Mouse (Mus musculus) lung, embryonic 15.5 days (tissue): ENCODE results near the gene Med8. TPM values are rescaled to one million over a fixed set of nuclear protein-coding genes. Genes with fewer than 3 reads are reported as not detected.

Experiments used
- ATAC-seq: fragments of 200-750 bp; cut with Nextera tagmentation; 2 replicates; pipeline ENCODE4 v1.8.0; 2017; ENCODE audit warnings: moderate number of reproducible peaks, borderline replicate concordance; ENCODE audit not compliant: low FRiP score, low TSS enrichment; ENCODE audit errors: extremely low read depth
- H3K27ac ChIP-seq: fragments of 300-500 bp; sonication (generic); 2 replicates; pipeline ENCODE4 v1.5.1; 2015; ENCODE audit warnings: moderate library complexity, mild to moderate bottlenecking, inconsistent platforms
- H3K27me3 ChIP-seq: fragments of 300-500 bp; sonication (generic); 2 replicates; pipeline ENCODE4 v1.6.1; 2015; ENCODE audit warnings: inconsistent platforms
- H3K36me3 ChIP-seq: fragments of 300-500 bp; sonication (generic); 2 replicates; pipeline ENCODE4 v1.6.1; 2015; ENCODE audit warnings: inconsistent platforms
- H3K4me1 ChIP-seq: fragments of 300-500 bp; sonication (generic); 2 replicates; pipeline ENCODE4 v1.6.1; 2015; ENCODE audit warnings: inconsistent platforms
- H3K4me2 ChIP-seq: fragments of 300-500 bp; sonication (generic); 2 replicates; pipeline ENCODE4 v1.6.1; 2015; ENCODE audit warnings: inconsistent platforms, mild to moderate bottlenecking, moderate library complexity
- H3K4me3 ChIP-seq: fragments of 300-500 bp; sonication (generic); 2 replicates; pipeline ENCODE4 v1.5.1; 2015; ENCODE audit warnings: mild to moderate bottlenecking, inconsistent platforms
- H3K9ac ChIP-seq: fragments of 300-500 bp; sonication (generic); 2 replicates; pipeline ENCODE4 v1.6.1; 2015; ENCODE audit warnings: inconsistent platforms
- H3K9me3 ChIP-seq: fragments of 300-500 bp; sonication (generic); 2 replicates; pipeline ENCODE4 v1.6.1; 2016; ENCODE audit warnings: inconsistent platforms
- WGBS: fragments of 180-500 bp; shearing (Covaris S2); methylation state at CpG from one replicate; pipeline ENCODE4 v1.1.7; 2015; 5-methylcytosine and 5-hydroxymethylcytosine counted together
- polyA plus RNA-seq: library from polyadenylated mRNA; unstranded; fragments of >200 nt; fragmentation: Nextera tagmentation; extraction: Ambion mirVana; gene quantifications from 2 replicates; pipeline ENCODE4 v1.2.1, GENCODE M21; 2015

Gene Med8
- polyA plus RNA-seq, 1 experiment from 2014 or later, result 90.9 TPM

- Histone ChIP-seq H3K9ac (peak overlapping the region; percentile 90), H3K27me3 (no peaks in the 10 kb centered on the region), H3K4me2 (peak overlapping the region; percentile 96), H3K27ac (peak overlapping the region; percentile 91), H3K9me3 (no peaks in the 10 kb centered on the region), H3K36me3 (peaks cover 27% of the 10 kb centered on the region), H3K4me3 (peak overlapping the region; percentile 81), H3K4me1 (peaks cover 40% of the 10 kb centered on the region)
- WGBS, result 5% methylated on average over 12 of the region's 12 CpGs
- peak; percentile 25; the same call in 1 of the 2 replicates for ATAC-seq
Observed at GRCm38 (mm10) chr4:118437829-118438253, 28.7 kb downstream of the Med8 start.

- peaks cover 16% of the 10 kb centered on the region for H3K4me1 ChIP-seq
- no peaks in the 10 kb centered on the region for H3K9me3 ChIP-seq
- H3K4me3 ChIP-seq, result no peak overlapping the region
- 0 out of 2 replicates have a peak, but pooled peaks cover 3% of the 10 kb centered on the region for H3K27me3 ChIP-seq
- 83% methylated on average over 10 of the region's 10 CpGs for WGBS
- no peak overlapping the region for H3K27ac ChIP-seq
- ATAC-seq, result no peak
- no peaks in the 10 kb centered on the region for H3K36me3 ChIP-seq
- no peak overlapping the region for H3K4me2 ChIP-seq
- no peak overlapping the region for H3K9ac ChIP-seq
Observed at GRCm38 (mm10) chr4:118445088-118445487, 36.0 kb downstream of the Med8 start.

- H3K27me3 ChIP-seq, result 0 out of 2 replicates have a peak, but pooled peaks cover 3% of the 10 kb centered on the region
- H3K9ac ChIP-seq, result peak overlapping the region; percentile 32; the same call in 1 of the 2 replicates
- H3K4me1 ChIP-seq, result peaks cover 16% of the 10 kb centered on the region
- no peaks in the 10 kb centered on the region for H3K9me3 ChIP-seq
- peak overlapping the region; percentile 38 for H3K4me3 ChIP-seq
- no peaks in the 10 kb centered on the region for H3K36me3 ChIP-seq
- peak overlapping the region; percentile 74 for H3K4me2 ChIP-seq
- no peak overlapping the region for H3K27ac ChIP-seq
- peak; percentile 58; the same call in 1 of the 2 replicates for ATAC-seq
- 19% methylated on average over 18 of the region's 18 CpGs for WGBS
Observed at GRCm38 (mm10) chr4:118445781-118446414, 36.8 kb downstream of the Med8 start.

GRCm38 (mm10) chr4:118446415-118447153, 37.4 kb downstream of the Med8 start:
- H3K9ac ChIP-seq, result peak overlapping the region; percentile 32; the same call in 1 of the 2 replicates
- WGBS, result 23% methylated on average over 24 of the region's 24 CpGs
- ATAC-seq, result no peak

GRCm38 (mm10) chr4:118457345-118457975, 48.3 kb downstream of the Med8 start, which contains the start of gene Mpl:
Gene Mpl, minus strand, starts transcription at chr4:118457513.
- Histone ChIP-seq H3K4me3 (no peak within 1 kb of the TSS), H3K27me3 (no peaks in the 10 kb centered on the region), H3K4me2 (no peak within 1 kb of the TSS), H3K27ac (no peak within 1 kb of the TSS), H3K36me3 (no peaks in the 10 kb centered on the region), H3K9ac (no peak within 1 kb of the TSS), H3K9me3 (no peaks in the 10 kb centered on the region), H3K4me1 (no peaks in the 10 kb centered on the region)
- WGBS, result 56% methylated on average over 8 of the region's 9 CpGs
- no peak; the same call in 1 of the 2 replicates for ATAC-seq

More at GRCm38 (mm10) chr4:118446415-118447153, 37.4 kb downstream of the Med8 start:
- 0 out of 2 replicates have a peak, but pooled peaks cover 3% of the 10 kb centered on the region for H3K27me3 ChIP-seq
- H3K36me3 ChIP-seq, result no peaks in the 10 kb centered on the region
- H3K4me2 ChIP-seq, result peak overlapping the region; percentile 74
- H3K4me1 ChIP-seq, result peaks cover 16% of the 10 kb centered on the region
- H3K4me3 ChIP-seq, result peak overlapping the region; percentile 38
- no peak overlapping the region for H3K27ac ChIP-seq
- no peaks in the 10 kb centered on the region for H3K9me3 ChIP-seq

- no peaks in the 10 kb centered on the region for H3K9me3 ChIP-seq
- H3K36me3 ChIP-seq, result no peaks in the 10 kb centered on the region
- H3K27me3 ChIP-seq, result no peaks in the 10 kb centered on the region
- no peaks in the 10 kb centered on the region for H3K4me1 ChIP-seq
- H3K27ac ChIP-seq, result no peak overlapping the region
- no peak for ATAC-seq
- H3K9ac ChIP-seq, result no peak overlapping the region
- WGBS, result 88% methylated on average over 3 of the region's 3 CpGs
- no peak overlapping the region for H3K4me2 ChIP-seq
- no peak overlapping the region for H3K4me3 ChIP-seq
Observed at GRCm38 (mm10) chr4:118464956-118465355, 55.8 kb downstream of the Med8 start.

Other genes starting within 250 kb of the Med8 start
- 39.3 and 40.0 TPM in 2 replicates for gene Kdm4a, start 229.3 kb upstream of the Med8 start, polyA plus RNA-seq
- gene Ptprf, start 117.9 kb upstream of the Med8 start, polyA plus RNA-seq, result 73.4 and 82.9 TPM in 2 replicates
- gene Szt2, start 64 bp upstream of the Med8 start, polyA plus RNA-seq, result 6.6 and 7.0 TPM in 2 replicates
- 95.3 and 107 TPM in 2 replicates for gene Elovl1, start 18.8 kb downstream of the Med8 start, polyA plus RNA-seq
- 311 and 313 TPM in 2 replicates for gene Cdc20, start 28.0 kb downstream of the Med8 start, polyA plus RNA-seq
- gene Mpl, start 48.2 kb downstream of the Med8 start, polyA plus RNA-seq, result 0.40 and 0.74 TPM in 2 replicates
- 85.6 and 86.1 TPM in 2 replicates for gene Tie1, start 80.7 kb downstream of the Med8 start, polyA plus RNA-seq
- 12.9 and 13.1 TPM in 2 replicates for gene 2610528J11Rik, start 117.7 kb downstream of the Med8 start, polyA plus RNA-seq
- 5.8 and 6.3 TPM in 2 replicates for gene Tmem125, start 134.7 kb downstream of the Med8 start, polyA plus RNA-seq
- 0.55 and 0.64 TPM in 2 replicates for gene Cfap57, start 211.4 kb downstream of the Med8 start, polyA plus RNA-seq
- 123 and 124 TPM in 2 replicates for gene Ebna1bp2, start 211.5 kb downstream of the Med8 start, polyA plus RNA-seq
- not detected in 2 replicates for gene Olfr62, start 249.6 kb downstream of the Med8 start, polyA plus RNA-seq